Mouse (Mus musculus): ENCODE results near the gene Senp1.

The Senp1 gene

DNA sequence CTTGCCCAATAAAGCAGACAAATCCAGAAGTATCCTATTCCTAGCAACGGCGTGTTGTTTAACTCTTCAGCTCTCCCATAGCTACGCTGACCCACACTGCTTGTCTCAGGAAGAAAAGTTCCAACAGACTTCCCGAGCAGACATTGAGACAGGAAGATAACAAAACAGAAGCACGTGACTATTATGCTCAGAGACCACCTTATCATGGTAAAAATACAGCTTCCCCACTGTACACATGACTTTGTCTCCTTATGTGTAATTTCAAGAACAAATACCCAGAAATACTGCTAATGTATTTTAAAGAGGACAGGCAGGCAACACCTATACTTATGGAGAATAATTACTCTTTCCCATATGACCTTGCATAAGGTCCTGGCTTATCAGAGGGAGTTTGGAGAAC, 41.9 kb downstream of the Senp1 start:
- in situ Hi-C loops (cut with MboI, MseI): loop anchor here (10.0 kb wide), 1 partner anchor 1427 kb away; no protein-coding TSS in a partner anchor

- in situ Hi-C loops (cut with MboI, MseI): no loop called here
Observed at GRCm38 (mm10) chr15:98048918-98049700, 44.4 kb downstream of the Senp1 start.

GRCm38 (mm10) chr15:98044387-98044786, 49.2 kb downstream of the Senp1 start:
- in situ Hi-C loops (cut with MboI, MseI): no loop called here

GRCm38 (mm10) chr15:98043967-98044366, 49.6 kb downstream of the Senp1 start:
- in situ Hi-C loops (cut with MboI, MseI): no loop called here

- in situ Hi-C loops (cut with MboI, MseI): no loop called here
Observed at GRCm38 (mm10) chr15:98042508-98042907, 51.0 kb downstream of the Senp1 start.

GRCm38 (mm10) chr15:98039682-98040081, 53.9 kb downstream of the Senp1 start:
- in situ Hi-C loops (cut with MboI, MseI): no loop called here

DNA sequence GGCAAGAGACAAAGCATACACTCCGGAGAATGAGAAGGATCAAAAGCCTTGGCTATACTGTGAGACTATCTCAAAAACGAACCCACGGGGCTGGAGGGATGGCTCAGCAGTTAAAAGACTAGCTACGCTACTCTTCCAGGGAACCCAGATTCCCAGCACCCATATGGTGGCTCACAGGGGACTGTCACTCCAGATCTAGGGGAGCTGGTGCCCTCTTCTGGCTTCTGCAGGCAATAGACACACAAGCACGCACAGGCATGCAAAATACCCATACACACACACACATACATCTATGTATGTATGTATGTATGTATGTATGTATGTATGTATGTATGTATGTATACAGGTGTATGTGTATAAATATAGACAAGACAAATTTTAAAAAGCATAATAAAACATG, 57.0 kb downstream of the Senp1 start:
- in situ Hi-C loops (cut with MboI, MseI): no loop called here

- in situ Hi-C loops (cut with MboI, MseI): no loop called here
Observed at GRCm38 (mm10) chr15:98035076-98035755, 58.3 kb downstream of the Senp1 start.

DNA sequence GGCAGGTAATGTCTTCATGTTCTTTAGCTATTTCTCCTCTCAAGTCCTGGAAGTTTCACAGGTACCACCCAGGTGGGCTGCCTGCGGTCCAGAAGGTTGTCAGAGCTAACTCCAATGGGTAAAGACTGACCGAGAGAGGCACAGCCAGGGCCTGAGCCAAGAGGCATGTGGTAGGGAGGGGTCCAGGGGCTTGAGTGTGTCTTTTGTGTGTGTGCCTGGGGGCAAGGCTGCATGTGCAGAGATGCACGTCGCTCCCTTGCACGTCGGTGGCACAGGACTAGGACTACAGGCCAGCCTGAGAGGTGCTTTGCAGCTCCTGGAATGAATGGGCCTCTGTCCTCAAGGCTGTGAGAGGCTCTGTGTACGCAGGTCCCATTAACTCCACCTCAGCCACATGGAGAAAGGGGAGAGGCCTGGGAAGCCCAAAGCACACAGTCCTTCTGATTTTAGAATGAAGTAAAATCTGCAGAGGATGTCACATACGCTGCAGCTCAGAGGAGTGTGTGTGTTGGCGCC, 60.3 kb downstream of the Senp1 start:
- in situ Hi-C loops (cut with MboI, MseI): no loop called here

DNA sequence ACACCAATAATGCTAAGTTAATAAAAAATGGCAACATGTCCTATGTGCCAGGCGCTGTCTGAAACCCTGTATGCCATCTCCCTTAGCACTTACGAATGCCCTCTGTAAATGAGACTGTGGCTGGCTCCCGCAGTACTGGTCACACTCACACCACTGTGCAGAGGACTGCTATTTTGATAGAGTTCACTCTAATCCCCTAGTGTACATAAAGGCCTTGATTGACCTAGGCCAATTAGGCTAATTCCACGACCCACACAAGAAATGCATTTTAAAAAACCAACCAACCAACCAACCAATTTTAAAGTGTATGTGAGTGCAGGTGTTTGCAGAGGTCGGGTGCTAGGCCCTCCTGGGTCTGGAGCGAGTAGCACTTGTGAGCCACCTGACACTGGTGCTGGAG, 63.7 kb downstream of the Senp1 start:
- in situ Hi-C loops (cut with MboI, MseI): loop anchor here (5.0 to 10.0 kb wide), 2 partner anchors 37 to 445 kb away; no protein-coding TSS in a partner anchor

DNA sequence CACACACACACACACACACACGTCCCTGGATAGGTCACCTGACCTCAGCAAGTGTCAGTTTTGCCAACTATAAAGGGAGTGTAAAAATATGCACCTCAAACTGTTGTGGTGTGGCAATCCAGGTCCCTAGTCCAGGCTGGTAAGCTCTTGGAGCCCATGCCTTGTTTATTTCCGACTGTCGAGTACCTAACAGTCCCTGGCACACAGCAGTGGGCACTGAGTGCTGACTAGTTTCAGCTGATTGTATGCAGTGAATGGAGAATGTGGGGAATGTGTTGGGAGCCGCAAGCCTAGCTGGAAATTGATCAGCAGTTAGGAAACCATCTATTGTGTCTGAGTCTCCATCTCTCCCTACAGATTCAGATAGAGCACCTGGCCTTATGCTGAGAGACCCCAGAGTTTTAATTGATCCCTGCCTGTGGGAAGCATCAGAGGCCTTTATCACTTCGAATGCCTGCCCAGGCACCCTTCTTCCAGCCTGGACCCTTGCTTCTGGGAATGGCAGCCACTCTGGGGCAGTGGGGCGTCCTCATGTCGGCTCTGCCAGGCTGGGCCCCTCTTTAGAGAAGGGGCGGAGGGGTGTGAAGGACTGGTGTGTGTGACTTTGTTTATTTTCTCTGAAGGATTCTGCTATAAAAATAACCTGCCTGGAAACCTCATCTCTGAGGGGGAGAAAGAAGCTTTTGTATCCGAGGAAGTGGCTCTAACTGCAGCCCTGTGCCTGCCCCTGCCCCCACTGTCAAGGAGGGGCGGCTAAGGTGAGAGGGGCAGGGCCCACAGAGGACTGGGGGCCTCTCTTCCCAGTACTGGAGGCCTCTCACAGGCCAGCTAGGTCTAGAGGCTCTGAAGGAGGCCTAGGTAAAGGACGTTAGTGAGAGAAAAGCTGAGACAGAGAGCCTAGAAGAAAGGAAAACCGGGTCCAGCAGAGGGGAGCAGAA, 66.3 kb downstream of the Senp1 start:
- in situ Hi-C loops (cut with MboI, MseI): loop anchor here (5.0 to 10.0 kb wide), 2 partner anchors 35 to 448 kb away; no protein-coding TSS in a partner anchor

DNA sequence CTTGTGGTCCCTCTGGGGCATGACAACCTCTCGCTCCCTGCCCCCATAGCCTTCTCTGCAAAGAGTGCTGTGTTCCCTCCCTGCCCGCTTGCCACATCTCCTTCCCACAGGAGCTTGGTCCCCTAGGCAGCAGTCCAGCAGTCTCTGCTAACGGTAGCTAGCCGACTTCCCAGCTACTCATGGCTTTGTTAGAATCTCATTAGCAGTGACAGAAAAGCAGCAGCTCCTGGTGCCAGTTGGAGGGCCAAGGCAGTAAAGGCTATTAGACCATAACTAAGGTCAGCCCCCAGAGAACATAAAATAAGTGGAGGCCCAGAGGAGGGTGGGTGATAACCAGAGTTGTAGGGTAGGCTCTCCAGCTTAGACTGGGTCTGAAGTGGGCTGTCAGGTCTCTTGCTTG, 67.9 kb downstream of the Senp1 start:
- in situ Hi-C loops (cut with MboI, MseI): loop anchor here (5.0 to 10.0 kb wide), 2 partner anchors 33 to 449 kb away; no protein-coding TSS in a partner anchor

DNA sequence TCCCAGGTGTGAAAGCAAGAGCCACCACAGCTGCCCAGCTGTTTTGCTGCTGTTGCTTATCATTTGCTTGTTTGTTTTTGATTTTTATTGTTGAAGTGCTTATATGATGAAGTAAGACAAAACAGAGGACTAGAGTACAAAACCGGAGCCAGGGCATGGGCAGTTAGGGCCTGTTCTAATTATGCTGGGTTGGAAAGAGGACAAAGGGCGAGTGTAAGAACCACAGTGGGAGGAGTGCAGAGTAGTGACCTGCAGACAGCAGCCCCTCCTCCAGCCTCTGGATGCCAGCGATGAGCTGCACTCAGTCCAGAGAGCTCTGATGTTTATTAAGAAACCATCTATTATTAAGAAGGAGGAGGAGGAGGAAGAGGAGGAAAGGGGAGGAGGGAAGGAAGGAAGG, 70.4 kb downstream of the Senp1 start:
- in situ Hi-C loops (cut with MboI, MseI): loop anchor here (10.0 kb wide), 1 partner anchor 452 kb away; no protein-coding TSS in a partner anchor

DNA sequence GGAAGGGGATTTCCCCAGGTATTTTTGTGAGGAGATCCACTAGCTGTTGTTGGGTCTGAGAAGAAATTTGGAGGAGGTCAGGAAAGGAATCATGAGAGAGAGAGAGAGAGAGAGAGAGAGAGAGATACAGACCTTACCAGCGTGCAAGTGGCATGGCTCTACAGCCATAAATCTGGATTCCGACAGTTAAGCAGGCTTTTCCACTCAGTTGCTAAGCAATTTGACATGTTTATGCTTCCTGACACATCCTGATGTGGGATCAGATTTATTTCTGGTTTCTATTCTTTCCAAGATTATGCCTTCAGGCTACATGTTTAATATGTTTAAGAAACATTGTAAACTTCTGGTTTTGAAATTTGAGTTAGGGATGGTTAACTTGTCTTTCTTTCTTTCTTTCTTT, 71.7 kb downstream of the Senp1 start:
- in situ Hi-C loops (cut with MboI, MseI): loop anchor here (10.0 kb wide), 1 partner anchor 453 kb away; no protein-coding TSS in a partner anchor

DNA sequence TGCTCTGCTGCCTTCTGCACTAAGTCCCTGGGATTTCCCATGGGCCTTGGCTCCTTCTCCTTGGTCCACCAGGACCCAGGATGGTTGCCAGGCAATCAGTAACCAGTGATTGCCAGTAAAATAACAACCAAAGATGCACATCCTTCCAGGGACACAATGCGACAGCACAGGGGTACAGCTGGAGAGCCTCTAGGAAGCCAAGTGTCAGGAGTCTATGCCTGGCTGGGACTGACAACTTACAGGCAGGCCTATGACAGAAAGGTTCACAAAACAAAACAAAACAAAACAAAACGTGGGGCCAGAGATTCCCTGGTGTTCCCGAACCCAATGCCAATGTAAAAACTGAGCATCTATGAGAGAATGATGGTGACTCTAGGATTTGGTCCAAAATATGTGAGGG, 74.5 kb downstream of the Senp1 start:
- in situ Hi-C loops (cut with MboI, MseI): no loop called here

- in situ Hi-C loops (cut with MboI, MseI): no loop called here
Observed at GRCm38 (mm10) chr15:98017925-98018324, 75.6 kb downstream of the Senp1 start.

DNA sequence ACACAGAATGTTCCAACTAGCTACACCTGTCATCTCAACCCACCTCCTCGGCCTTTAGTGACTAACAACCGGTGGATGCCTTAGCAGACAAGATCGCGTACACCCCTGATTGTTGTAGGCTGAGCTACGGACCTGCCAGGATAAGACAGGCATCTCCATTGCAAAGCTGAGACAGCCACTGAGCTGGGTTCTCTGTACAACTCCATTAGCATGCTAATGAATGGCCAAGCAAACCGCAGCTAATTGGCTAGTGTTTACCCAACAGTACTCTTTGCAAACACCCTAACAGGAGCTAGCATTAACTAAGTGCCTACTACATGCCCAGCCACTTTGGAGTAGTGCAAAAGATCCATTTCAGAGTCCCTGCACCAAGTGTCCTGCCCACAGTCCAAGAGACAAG, 80.7 kb downstream of the Senp1 start:
- in situ Hi-C loops (cut with MboI, MseI): no loop called here

GRCm38 (mm10) chr15:98005181-98005580, 88.4 kb downstream of the Senp1 start:
- in situ Hi-C loops (cut with MboI, MseI): no loop called here

- in situ Hi-C loops (cut with MboI, MseI): no loop called here
Observed at GRCm38 (mm10) chr15:98004740-98005159, 88.8 kb downstream of the Senp1 start.

- in situ Hi-C loops (cut with MboI, MseI): no loop called here
Observed at GRCm38 (mm10) chr15:98003822-98004739, 89.5 kb downstream of the Senp1 start, which contains the start of gene Col2a1. TSS of gene Col2a1 (minus strand) at chr15:98004695.

Data from regulatory T cell (primary cell).